Mouse (Mus musculus) heart, embryonic 15.5 days (tissue): ENCODE measurements at regions not wholly inside any gene's neighbourhood (a gene's known extent, or its start where the extent isn't known, plus 50 kb on each side); places are given as distances from the start of the nearest gene placed in this dataset.
A peak's percentile ranks its signal among the peaks of the same experiment; 100 is the strongest.

Source experiments
- ATAC-seq: fragments of 200-750 bp; cut with Nextera tagmentation; replicated peaks from 2 replicates; pipeline ENCODE4 v1.8.0; 2017; ENCODE audit warnings: low read depth, moderate TSS enrichment; ENCODE audit not compliant: insufficient number of reproducible peaks, insufficient read depth, low FRiP score
- H3K27ac ChIP-seq: fragments of 300-500 bp; sonication (generic); 2 replicates; pipeline ENCODE4 v1.5.1; 2015; ENCODE audit warnings: mild to moderate bottlenecking, inconsistent platforms
- H3K27me3 ChIP-seq: fragments of 300-500 bp; sonication (generic); 2 replicates; pipeline ENCODE4 v1.6.1; 2015; ENCODE audit warnings: inconsistent platforms
- H3K36me3 ChIP-seq: fragments of 300-500 bp; sonication (generic); 2 replicates; pipeline ENCODE4 v1.6.1; 2015; ENCODE audit warnings: mild to moderate bottlenecking, inconsistent platforms
- H3K4me1 ChIP-seq: fragments of 300-500 bp; sonication (generic); replicated peaks from 2 replicates; pipeline ENCODE4 v1.6.1; 2015; ENCODE audit warnings: inconsistent platforms
- H3K4me2 ChIP-seq: fragments of 300-500 bp; sonication (generic); 2 replicates; pipeline ENCODE4 v1.6.1; 2015; ENCODE audit warnings: inconsistent platforms, mild to moderate bottlenecking, moderate library complexity
- H3K4me3 ChIP-seq: fragments of 300-500 bp; sonication (generic); 2 replicates; pipeline ENCODE4 v1.5.1; 2015; ENCODE audit warnings: mild to moderate bottlenecking, inconsistent platforms
- H3K9ac ChIP-seq: fragments of 300-500 bp; sonication (generic); 2 replicates; pipeline ENCODE4 v1.6.1; 2015; ENCODE audit warnings: mild to moderate bottlenecking, inconsistent platforms
- H3K9me3 ChIP-seq: fragments of 300-500 bp; sonication (generic); replicated peaks from 2 replicates; pipeline ENCODE4 v1.6.1; 2016; ENCODE audit warnings: inconsistent platforms
- WGBS: fragments of 180-500 bp; shearing (Covaris S2); methylation state at CpG from one replicate; pipeline ENCODE4 v1.1.7; 2015; ENCODE audit warnings: mixed read lengths; 5-methylcytosine and 5-hydroxymethylcytosine counted together

- H3K27ac ChIP-seq = no peak overlapping the region
- no peak for ATAC-seq
- WGBS = 5% methylated on average over 2 of the region's 2 CpGs
- no peaks in the 10 kb centered on the region for H3K4me1 ChIP-seq
- H3K9me3 ChIP-seq = no peaks in the 10 kb centered on the region
- no peak overlapping the region for H3K4me2 ChIP-seq
- no peaks in the 10 kb centered on the region for H3K27me3 ChIP-seq
- no peaks in the 10 kb centered on the region for H3K36me3 ChIP-seq
- no peak overlapping the region for H3K4me3 ChIP-seq
- H3K9ac ChIP-seq = no peak overlapping the region
These were observed 328.0 kb downstream of the Cdh26 start for GRCm38 (mm10) chr2:178758366-178758765.

GRCm38 (mm10) chr2:178768526-178768925 lies 338.2 kb downstream of the Cdh26 start:
- 70% methylated on average over 4 of the region's 4 CpGs for WGBS
- Histone ChIP-seq H3K4me3 (no peak overlapping the region), H3K36me3 (no peaks in the 10 kb centered on the region), H3K27ac (no peak overlapping the region), H3K27me3 (no peaks in the 10 kb centered on the region), H3K9ac (no peak overlapping the region), H3K4me1 (peaks cover 5% of the 10 kb centered on the region; the same call in 1 of the 2 replicates), H3K4me2 (no peak overlapping the region), H3K9me3 (no peaks in the 10 kb centered on the region)
- no peak for ATAC-seq

GRCm38 (mm10) chr2:178769001-178769400 lies 338.7 kb downstream of the Cdh26 start:
- Histone ChIP-seq H3K4me3 (no peak overlapping the region), H3K36me3 (no peaks in the 10 kb centered on the region), H3K4me2 (no peak overlapping the region), H3K9ac (no peak overlapping the region), H3K4me1 (peaks cover 5% of the 10 kb centered on the region; the same call in 1 of the 2 replicates), H3K27me3 (no peaks in the 10 kb centered on the region), H3K9me3 (no peaks in the 10 kb centered on the region), H3K27ac (no peak overlapping the region)
- WGBS = 75% methylated on average over 4 of the region's 4 CpGs
- ATAC-seq = no peak

GRCm38 (mm10) chr2:178771435-178771834 lies 341.1 kb downstream of the Cdh26 start:
- Histone ChIP-seq H3K4me1 (peaks cover 5% of the 10 kb centered on the region; the same call in 1 of the 2 replicates), H3K9ac (no peak overlapping the region), H3K27me3 (no peaks in the 10 kb centered on the region), H3K9me3 (no peaks in the 10 kb centered on the region), H3K36me3 (no peaks in the 10 kb centered on the region), H3K27ac (no peak overlapping the region), H3K4me3 (no peak overlapping the region), H3K4me2 (no peak overlapping the region)
- WGBS = 26% methylated on average over 1 of the region's 1 CpGs
- ATAC-seq = no peak

- Histone ChIP-seq H3K27ac (no peak overlapping the region), H3K9me3 (no peaks in the 10 kb centered on the region), H3K4me1 (peaks cover 5% of the 10 kb centered on the region; the same call in 1 of the 2 replicates), H3K27me3 (no peaks in the 10 kb centered on the region), H3K4me3 (no peak overlapping the region), H3K9ac (no peak overlapping the region), H3K4me2 (no peak overlapping the region), H3K36me3 (no peaks in the 10 kb centered on the region)
- 89% methylated on average over 3 of the region's 3 CpGs for WGBS
- no peak for ATAC-seq
These were observed 341.6 kb downstream of the Cdh26 start for GRCm38 (mm10) chr2:178771881-178772280.

- no peak for ATAC-seq
- H3K9ac ChIP-seq = no peak overlapping the region
These were observed 354.7 kb downstream of the Cdh26 start for GRCm38 (mm10) chr2:178784822-178785589.

GRCm38 (mm10) chr2:178785843-178786242 lies 355.5 kb downstream of the Cdh26 start:
- no peak for ATAC-seq
- no peaks in the 10 kb centered on the region for H3K27me3 ChIP-seq
- no peak overlapping the region for H3K4me3 ChIP-seq
- H3K27ac ChIP-seq = no peak overlapping the region
- no peaks in the 10 kb centered on the region for H3K36me3 ChIP-seq
- H3K9me3 ChIP-seq = no peaks in the 10 kb centered on the region
- H3K4me1 ChIP-seq = peaks cover 9% of the 10 kb centered on the region; the same call in 1 of the 2 replicates
- H3K4me2 ChIP-seq = no peak overlapping the region
- WGBS = 18% methylated on average over 6 of the region's 6 CpGs
- H3K9ac ChIP-seq = no peak overlapping the region

More at GRCm38 (mm10) chr2:178784822-178785589, 354.7 kb downstream of the Cdh26 start:
- Histone ChIP-seq H3K36me3 (no peaks in the 10 kb centered on the region), H3K4me3 (no peak overlapping the region), H3K4me2 (no peak overlapping the region), H3K9me3 (no peaks in the 10 kb centered on the region), H3K27me3 (no peaks in the 10 kb centered on the region), H3K4me1 (peaks cover 9% of the 10 kb centered on the region; the same call in 1 of the 2 replicates), H3K27ac (no peak overlapping the region)
- 58% methylated on average over 25 of the region's 25 CpGs for WGBS

GRCm38 (mm10) chr2:178795841-178796240 lies 365.5 kb downstream of the Cdh26 start:
- no peak overlapping the region for H3K27ac ChIP-seq
- no peaks in the 10 kb centered on the region for H3K9me3 ChIP-seq
- WGBS = 64% methylated on average over 3 of the region's 3 CpGs
- H3K36me3 ChIP-seq = no peaks in the 10 kb centered on the region
- no peak overlapping the region for H3K4me2 ChIP-seq
- no peaks in the 10 kb centered on the region for H3K4me1 ChIP-seq
- no peak overlapping the region for H3K4me3 ChIP-seq
- no peaks in the 10 kb centered on the region for H3K27me3 ChIP-seq
- no peak overlapping the region for H3K9ac ChIP-seq
- ATAC-seq = no peak

GRCm38 (mm10) chr2:178801464-178801863 lies 371.1 kb downstream of the Cdh26 start:
- no peaks in the 10 kb centered on the region for H3K36me3 ChIP-seq
- H3K4me1 ChIP-seq = peaks cover 18% of the 10 kb centered on the region
- ATAC-seq = no peak
- H3K9me3 ChIP-seq = no peaks in the 10 kb centered on the region
- WGBS = 50% methylated on average over 12 of the region's 12 CpGs
- H3K27me3 ChIP-seq = no peaks in the 10 kb centered on the region
- H3K27ac ChIP-seq = no peak overlapping the region
- no peak overlapping the region for H3K9ac ChIP-seq
- no peak overlapping the region for H3K4me2 ChIP-seq
- H3K4me3 ChIP-seq = no peak overlapping the region

- no peaks in the 10 kb centered on the region for H3K36me3 ChIP-seq
- no peak overlapping the region for H3K9ac ChIP-seq
- peak; percentile 92 for ATAC-seq
- peak overlapping the region; percentile 53 for H3K27ac ChIP-seq
- no peak overlapping the region for H3K4me3 ChIP-seq
- H3K4me2 ChIP-seq = peak overlapping the region; percentile 22
- peaks cover 35% of the 10 kb centered on the region for H3K4me1 ChIP-seq
- WGBS = 20% methylated on average over 8 of the region's 8 CpGs
- H3K27me3 ChIP-seq = no peaks in the 10 kb centered on the region
- H3K9me3 ChIP-seq = no peaks in the 10 kb centered on the region
These were observed 375.0 kb downstream of the Cdh26 start for GRCm38 (mm10) chr2:178805283-178805682.

- H3K4me2 ChIP-seq = no peak overlapping the region
- H3K4me3 ChIP-seq = no peak overlapping the region
- no peaks in the 10 kb centered on the region for H3K27me3 ChIP-seq
- WGBS = 78% methylated on average over 6 of the region's 6 CpGs
- H3K9ac ChIP-seq = no peak overlapping the region
- no peaks in the 10 kb centered on the region for H3K36me3 ChIP-seq
- no peak overlapping the region for H3K27ac ChIP-seq
- H3K9me3 ChIP-seq = no peaks in the 10 kb centered on the region
- ATAC-seq = no peak
- H3K4me1 ChIP-seq = no peaks in the 10 kb centered on the region
These were observed 391.2 kb downstream of the Cdh26 start for GRCm38 (mm10) chr2:178821552-178821951.

GRCm38 (mm10) chr2:178830313-178830712 lies 400.0 kb downstream of the Cdh26 start:
- Histone ChIP-seq H3K36me3 (no peaks in the 10 kb centered on the region), H3K4me1 (peaks cover 21% of the 10 kb centered on the region), H3K9me3 (no peaks in the 10 kb centered on the region), H3K4me2 (no peak overlapping the region), H3K4me3 (no peak overlapping the region), H3K27ac (no peak overlapping the region), H3K9ac (no peak overlapping the region), H3K27me3 (no peaks in the 10 kb centered on the region)
- ATAC-seq = no peak; the same call in 1 of the 2 replicates
- WGBS = 57% methylated on average over 3 of the region's 3 CpGs
